Mouse (Mus musculus) heart, postnatal 0 days (tissue): ENCODE measurements at regions not wholly inside any gene's neighbourhood (a gene's known extent, or its start where the extent isn't known, plus 50 kb on each side); places are given as distances from the start of the nearest gene placed in this dataset.

ENCODE experiments used
- CTCF ChIP-seq: IDR thresholded peaks from 2 replicates; pipeline ENCODE4 v1.5.1; 2016; ENCODE audit warnings: antibody characterized with exemption, control low read depth, low read depth
- EP300 ChIP-seq: IDR thresholded peaks from 2 replicates; pipeline ENCODE4 v1.6.1; 2016; ENCODE audit warnings: antibody characterized with exemption, low read depth

- no peak for TF ChIP-seq EP300
- no peak for TF ChIP-seq CTCF
Observed at GRCm38 (mm10) chr13:82246231-82246630, 463.4 kb downstream of the Cetn3 start.
